Mouse (Mus musculus): ENCODE data around the gene Tnrc6c. TPM values are rescaled to one million over a fixed set of nuclear protein-coding genes. Genes with fewer than 3 reads are reported as not detected.
A peak's percentile ranks its signal among the peaks of the same experiment; 100 is the strongest.

Gene Tnrc6c
- polyA plus RNA-seq, 1 experiment from 2014 or later = 11.6 TPM

DNA sequence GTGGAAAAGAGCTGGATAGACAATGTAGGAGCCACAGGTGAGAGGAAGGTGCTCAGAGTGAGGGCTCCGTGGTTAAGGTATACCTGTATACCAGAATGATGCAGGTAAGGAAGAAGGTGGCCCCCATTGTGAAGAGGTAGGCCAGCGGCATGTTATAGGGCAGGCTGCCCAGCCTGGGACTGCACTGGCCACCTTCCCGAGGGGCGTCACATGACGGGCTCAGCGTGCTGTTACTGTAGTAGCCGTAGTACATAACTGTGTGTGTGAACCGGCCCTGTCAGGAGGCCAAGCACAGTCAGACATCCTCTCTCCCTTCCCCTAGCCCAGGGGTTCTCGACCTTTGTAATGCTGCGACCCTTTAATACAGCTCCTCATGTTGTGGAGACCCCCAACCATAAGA is 120.8 kb downstream of the Tnrc6c start:
- 85% methylated on average over 10 of the region's 10 CpGs for WGBS
- Histone ChIP-seq H3K4me3 (ENCODE audit: low read depth, low read length) (no peak overlapping the region), H3K4me2 (no peak overlapping the region), H3K27ac (ENCODE audit: low read depth) (no peak overlapping the region), H3K9ac (no peak overlapping the region), H3K9me3 (ENCODE audit: low read depth, low read length) (no peaks in the 10 kb centered on the region), H3K36me3 (ENCODE audit: insufficient read depth) (0 out of 2 replicates have a peak, but pooled peaks cover 16% of the 10 kb centered on the region), H3K4me1 (ENCODE audit: insufficient read depth) (peaks cover 9% of the 10 kb centered on the region; the same call in 1 of the 2 replicates), H3K27me3 (ENCODE audit: insufficient read depth, low read length) (no peaks in the 10 kb centered on the region)
- no peak for ATAC-seq (ENCODE audit: insufficient read depth)
- TF ChIP-seq CTCF (IDR thresholded peaks at IDR 0.05; ENCODE audit: low read depth) = no peak
- DNase-seq = no peak

DNA sequence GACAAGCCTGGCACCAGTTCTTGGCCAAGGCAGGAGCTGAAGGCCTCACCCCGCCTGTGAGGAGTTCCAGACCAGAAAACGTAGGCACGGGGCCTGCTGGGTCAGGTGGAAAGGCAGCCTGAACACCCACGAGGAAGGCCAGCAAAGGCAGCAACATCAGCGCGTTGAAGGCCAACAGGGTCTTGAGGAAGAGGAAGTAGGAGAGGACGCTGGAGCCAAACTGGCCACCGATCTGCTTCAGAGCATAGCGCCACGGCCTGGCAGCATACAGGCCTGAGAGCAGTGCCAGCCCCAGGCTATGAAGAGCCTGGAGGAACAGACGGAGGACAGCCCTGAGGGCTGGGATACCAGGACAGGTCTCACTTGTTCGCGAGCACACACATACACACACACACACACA is 121.5 kb downstream of the Tnrc6c start:
- Histone ChIP-seq H3K36me3 (ENCODE audit: insufficient read depth) (0 out of 2 replicates have a peak, but pooled peaks cover 16% of the 10 kb centered on the region), H3K9ac (no peak overlapping the region), H3K4me2 (no peak overlapping the region), H3K4me1 (ENCODE audit: insufficient read depth) (peaks cover 15% of the 10 kb centered on the region), H3K27me3 (ENCODE audit: insufficient read depth, low read length) (no peaks in the 10 kb centered on the region), H3K27ac (ENCODE audit: low read depth) (no peak overlapping the region), H3K4me3 (ENCODE audit: low read depth, low read length) (no peak overlapping the region), H3K9me3 (ENCODE audit: low read depth, low read length) (no peaks in the 10 kb centered on the region)
- ATAC-seq (ENCODE audit: insufficient read depth) = no peak
- WGBS = 88% methylated on average over 13 of the region's 13 CpGs
- no peak for DNase-seq
- TF ChIP-seq CTCF (IDR thresholded peaks at IDR 0.05; ENCODE audit: low read depth) = no peak

DNA sequence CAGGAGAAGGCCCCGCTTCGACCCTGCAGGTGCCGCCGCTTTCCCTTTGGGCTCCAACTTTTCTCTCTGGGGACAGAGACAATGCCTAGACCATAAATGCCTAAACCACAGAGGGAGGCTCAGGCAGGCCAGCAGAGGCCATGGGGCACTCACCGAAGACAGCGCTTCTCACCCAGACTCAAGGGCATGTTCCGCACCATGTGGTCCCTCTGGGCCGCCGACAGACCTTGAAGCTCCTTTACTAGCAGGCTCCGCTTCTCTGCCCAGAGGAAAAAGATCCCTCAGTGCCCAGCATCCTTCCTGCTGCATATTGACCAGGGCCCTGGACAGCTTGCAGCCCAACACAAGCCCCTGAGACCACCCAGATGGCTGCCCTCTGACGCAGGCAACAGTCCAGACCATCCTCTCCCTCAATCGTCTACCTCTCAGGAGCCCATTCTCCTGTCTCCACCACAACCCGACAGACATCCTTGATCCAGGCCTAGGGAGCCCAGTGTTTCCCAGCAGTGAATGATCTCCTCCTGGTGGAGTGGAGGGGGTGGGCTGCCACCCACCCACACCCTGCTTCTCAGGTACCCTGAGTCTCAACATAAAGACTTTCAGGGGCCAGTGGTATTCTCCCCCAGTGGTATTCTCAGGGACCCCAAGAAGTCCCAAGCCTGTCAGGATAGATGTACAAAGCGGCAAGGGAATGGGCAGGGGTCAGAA is 122.2 kb downstream of the Tnrc6c start:
- H3K36me3 ChIP-seq (ENCODE audit: insufficient read depth) = 0 out of 2 replicates have a peak, but pooled peaks cover 16% of the 10 kb centered on the region
- DNase-seq (no peak), ATAC-seq (ENCODE audit: insufficient read depth) (no peak)
- no peak overlapping the region for H3K27ac ChIP-seq (ENCODE audit: low read depth)
- TF ChIP-seq CTCF (IDR thresholded peaks at IDR 0.05; ENCODE audit: low read depth) = no peak
- H3K9me3 ChIP-seq (ENCODE audit: low read depth, low read length) = no peaks in the 10 kb centered on the region
- no peak overlapping the region for H3K4me2 ChIP-seq
- no peak overlapping the region for H3K4me3 ChIP-seq (ENCODE audit: low read depth, low read length)
- peaks cover 22% of the 10 kb centered on the region for H3K4me1 ChIP-seq (ENCODE audit: insufficient read depth)
- no peak overlapping the region for H3K9ac ChIP-seq
- no peaks in the 10 kb centered on the region for H3K27me3 ChIP-seq (ENCODE audit: insufficient read depth, low read length)
- 89% methylated on average over 14 of the region's 14 CpGs for WGBS

DNA sequence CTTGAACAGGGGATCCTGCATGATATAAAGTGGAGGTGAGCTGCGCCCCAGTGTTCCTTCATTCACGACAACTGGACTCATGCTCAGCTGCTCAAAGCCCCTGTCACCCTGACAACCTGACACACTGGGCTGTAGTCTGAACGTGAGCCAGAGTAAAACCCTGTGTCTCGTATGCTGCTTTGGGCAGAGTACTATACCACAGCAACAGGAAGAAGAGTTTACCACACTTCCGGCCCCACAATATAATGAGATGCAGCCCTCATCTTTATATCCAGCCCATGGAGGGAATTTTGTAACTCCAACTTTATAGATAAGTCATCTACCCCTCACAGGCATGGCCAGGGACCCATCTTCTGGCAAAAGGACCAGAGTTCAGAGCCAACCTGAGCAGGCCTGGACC is 123.0 kb downstream of the Tnrc6c start:
- Histone ChIP-seq H3K27me3 (ENCODE audit: insufficient read depth, low read length) (no peaks in the 10 kb centered on the region), H3K9me3 (ENCODE audit: low read depth, low read length) (no peaks in the 10 kb centered on the region), H3K4me3 (ENCODE audit: low read depth, low read length) (no peak overlapping the region), H3K27ac (ENCODE audit: low read depth) (no peak overlapping the region), H3K36me3 (ENCODE audit: insufficient read depth) (0 out of 2 replicates have a peak, but pooled peaks cover 13% of the 10 kb centered on the region), H3K4me1 (ENCODE audit: insufficient read depth) (peaks cover 28% of the 10 kb centered on the region), H3K9ac (no peak overlapping the region), H3K4me2 (no peak overlapping the region)
- ATAC-seq (ENCODE audit: insufficient read depth) = no peak
- WGBS = 79% methylated on average over 5 of the region's 5 CpGs
- no peak for DNase-seq
- TF ChIP-seq CTCF (IDR thresholded peaks at IDR 0.05; ENCODE audit: low read depth) = no peak

DNA sequence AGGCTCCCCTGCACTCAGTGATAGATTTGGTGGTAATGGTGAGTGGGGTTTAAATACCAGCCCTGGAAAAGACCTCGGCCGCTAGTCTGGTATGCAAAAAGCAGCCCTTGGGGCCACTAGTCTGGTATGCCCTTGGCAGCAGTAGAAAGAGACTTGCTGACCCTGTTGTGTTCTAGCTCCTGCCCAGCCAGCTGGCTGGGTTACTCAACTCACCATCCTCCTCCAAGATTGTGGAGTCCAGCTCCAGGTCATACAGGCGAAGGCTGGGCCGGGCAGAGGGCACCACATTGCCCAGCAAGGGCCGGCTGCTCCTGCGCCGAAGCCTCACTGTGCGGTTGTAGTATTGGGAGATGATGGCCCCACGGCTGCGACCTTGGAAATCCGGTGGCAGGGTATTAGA is 123.9 kb downstream of the Tnrc6c start:
- Histone ChIP-seq H3K9ac (no peak overlapping the region), H3K4me2 (no peak overlapping the region), H3K36me3 (ENCODE audit: insufficient read depth) (0 out of 2 replicates have a peak, but pooled peaks cover 12% of the 10 kb centered on the region), H3K4me1 (ENCODE audit: insufficient read depth) (peaks cover 28% of the 10 kb centered on the region), H3K27ac (ENCODE audit: low read depth) (no peak overlapping the region), H3K4me3 (ENCODE audit: low read depth, low read length) (no peak overlapping the region), H3K27me3 (ENCODE audit: insufficient read depth, low read length) (no peaks in the 10 kb centered on the region), H3K9me3 (ENCODE audit: low read depth, low read length) (no peaks in the 10 kb centered on the region)
- WGBS = 94% methylated on average over 11 of the region's 11 CpGs
- DNase-seq = no peak
- no peak for ATAC-seq (ENCODE audit: insufficient read depth)
- no peak for TF ChIP-seq CTCF (IDR thresholded peaks at IDR 0.05; ENCODE audit: low read depth)

DNA sequence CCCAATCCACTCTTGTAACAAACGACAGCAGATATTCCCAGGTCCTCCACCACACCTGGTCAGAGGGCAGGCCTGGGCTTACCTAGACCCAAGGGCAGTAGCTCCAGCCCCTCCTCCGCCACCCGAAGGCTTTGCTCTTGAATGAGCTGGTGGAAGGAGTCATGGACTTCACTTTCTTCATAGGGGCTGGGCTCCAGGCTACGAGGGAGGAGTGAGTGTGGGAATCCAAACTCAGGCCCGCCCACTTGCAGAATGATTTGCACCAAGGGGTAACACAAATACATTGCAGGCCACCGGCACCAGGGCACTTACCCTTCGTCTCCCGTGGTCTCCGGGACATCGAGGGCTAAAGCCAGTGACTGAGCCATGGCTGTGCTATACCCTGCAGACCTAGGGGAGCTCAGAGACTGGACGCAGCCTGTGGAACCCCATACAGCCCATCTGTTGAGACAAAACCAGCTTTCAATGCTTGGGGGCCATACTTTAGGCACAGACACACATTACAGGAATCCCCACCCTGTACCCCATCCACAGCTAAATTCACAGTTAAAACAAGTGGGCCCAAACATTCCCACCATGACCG is 124.9 kb downstream of the Tnrc6c start:
- peak overlapping the region; percentile 57 for H3K9ac ChIP-seq
- WGBS = 51% methylated on average over 12 of the region's 12 CpGs

DNA sequence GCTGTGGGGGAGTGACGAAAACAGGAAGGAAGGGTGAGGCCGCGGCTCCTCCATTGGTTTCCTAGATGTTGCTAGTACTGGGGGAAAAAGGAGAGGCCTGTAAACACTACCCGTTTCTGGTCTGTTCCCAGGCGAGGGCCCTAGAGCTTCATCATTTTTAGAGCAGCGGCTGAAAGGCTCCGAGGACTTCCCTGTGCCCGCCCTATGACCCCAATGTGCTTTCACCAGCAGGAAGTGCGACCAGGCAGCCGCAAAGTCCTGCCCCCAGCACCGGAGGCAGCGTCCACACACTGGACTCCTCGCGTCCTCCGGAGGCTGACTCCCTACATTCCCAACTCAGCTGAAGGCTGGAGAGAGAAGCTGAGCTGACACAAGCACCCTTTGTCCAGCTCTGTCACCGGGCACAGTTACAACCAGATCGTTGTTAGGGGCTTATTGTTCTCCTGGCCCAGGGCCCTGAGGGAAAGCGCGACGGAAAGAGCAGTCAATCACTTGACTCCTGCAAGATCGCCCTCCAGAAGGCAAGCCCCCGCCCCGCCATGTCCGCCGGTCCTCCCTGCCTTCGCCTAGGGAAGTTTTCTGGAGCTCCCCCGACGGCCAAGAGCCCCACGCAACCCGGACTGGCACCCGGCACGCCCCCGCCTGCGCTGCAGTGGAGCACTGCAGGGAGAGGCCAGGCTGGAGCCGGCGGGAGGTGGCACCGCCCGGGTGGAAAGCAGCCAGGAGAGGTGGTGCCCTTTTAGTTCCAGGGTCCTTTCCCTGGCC is 125.5 kb downstream of the Tnrc6c start:
- Histone ChIP-seq H3K4me1 (ENCODE audit: insufficient read depth) (peaks cover 28% of the 10 kb centered on the region), H3K9ac (peak overlapping the region; percentile 57), H3K9me3 (ENCODE audit: low read depth, low read length) (no peaks in the 10 kb centered on the region), H3K36me3 (ENCODE audit: insufficient read depth) (0 out of 2 replicates have a peak, but pooled peaks cover 6% of the 10 kb centered on the region), H3K27me3 (ENCODE audit: insufficient read depth, low read length) (no peaks in the 10 kb centered on the region), H3K4me2 (peak overlapping the region; percentile 98), H3K4me3 (ENCODE audit: low read depth, low read length) (peak overlapping the region; percentile 50), H3K27ac (ENCODE audit: low read depth) (peak overlapping the region; percentile 89)
- ATAC-seq (ENCODE audit: insufficient read depth) (peak; percentile 43), DNase-seq (peak; percentile 77)
- WGBS = 3% methylated on average over 38 of the region's 38 CpGs
- TF ChIP-seq CTCF (IDR thresholded peaks at IDR 0.05; ENCODE audit: low read depth) = no peak

More for the DNA sequence above, 124.9 kb downstream of the Tnrc6c start:
- Histone ChIP-seq H3K27me3 (ENCODE audit: insufficient read depth, low read length) (no peaks in the 10 kb centered on the region), H3K9me3 (ENCODE audit: low read depth, low read length) (no peaks in the 10 kb centered on the region), H3K4me1 (ENCODE audit: insufficient read depth) (peaks cover 28% of the 10 kb centered on the region), H3K27ac (ENCODE audit: low read depth) (peak overlapping the region; percentile 89), H3K4me3 (ENCODE audit: low read depth, low read length) (peak overlapping the region; percentile 50), H3K36me3 (ENCODE audit: insufficient read depth) (0 out of 2 replicates have a peak, but pooled peaks cover 6% of the 10 kb centered on the region), H3K4me2 (peak overlapping the region; percentile 98)
- ATAC-seq (ENCODE audit: insufficient read depth) (no peak), DNase-seq (peak; percentile 40)
- TF ChIP-seq CTCF (IDR thresholded peaks at IDR 0.05; ENCODE audit: low read depth) = no peak
